Mouse (Mus musculus) lung, embryonic 14.5 days (tissue): ENCODE results near the gene Saxo1. TPM values are rescaled to one million over a fixed set of nuclear protein-coding genes. Genes with fewer than 3 reads are reported as not detected.

Experiments used
- ATAC-seq: fragments of 200-750 bp; cut with Nextera tagmentation; 2 replicates; pipeline ENCODE4 v1.8.0; 2017; ENCODE audit warnings: mild to moderate bottlenecking, moderate TSS enrichment, moderate library complexity; ENCODE audit not compliant: insufficient read depth
- DNase-seq: peaks from one replicate; pipeline ENCODE4 v3.0.0-alpha.2; 2015
- H3K27ac ChIP-seq: fragments of 300-500 bp; sonication (generic); 2 replicates; pipeline ENCODE4 v1.5.1; 2014; ENCODE audit warnings: low read depth, mild to moderate bottlenecking, moderate library complexity
- H3K27me3 ChIP-seq: fragments of 300-500 bp; sonication (generic); 2 replicates; pipeline ENCODE4 v1.6.1; 2014; ENCODE audit warnings: low read length, control low read depth; ENCODE audit not compliant: insufficient read depth
- H3K36me3 ChIP-seq: fragments of 300-500 bp; sonication (generic); 2 replicates; pipeline ENCODE4 v1.6.1; 2014; ENCODE audit warnings: control low read depth; ENCODE audit not compliant: insufficient read depth
- H3K4me1 ChIP-seq: fragments of 300-500 bp; sonication (generic); 2 replicates; pipeline ENCODE4 v1.6.1; 2014; ENCODE audit warnings: antibody characterized with exemption, control low read depth; ENCODE audit not compliant: insufficient read depth
- H3K4me2 ChIP-seq: fragments of 300-500 bp; sonication (generic); 2 replicates; pipeline ENCODE4 v1.6.1; 2014; ENCODE audit warnings: mild to moderate bottlenecking
- H3K4me3 ChIP-seq: fragments of 300-500 bp; sonication (generic); 2 replicates; pipeline ENCODE4 v1.5.1; 2014; ENCODE audit warnings: low read depth, low read length
- H3K9ac ChIP-seq: fragments of 300-500 bp; sonication (generic); 2 replicates; pipeline ENCODE4 v1.6.1; 2014
- H3K9me3 ChIP-seq: fragments of 300-500 bp; sonication (generic); 2 replicates; pipeline ENCODE4 v1.6.1; 2016; ENCODE audit warnings: low read depth, low read length, control low read depth
- CTCF ChIP-seq: IDR thresholded peaks from 2 replicates; pipeline ENCODE4 v1.5.1; 2016; ENCODE audit warnings: antibody characterized with exemption, low read depth
- WGBS: fragments of 180-500 bp; shearing (Covaris S2); extraction: QIAGEN DNeasy Blood & Tissue Kit; methylation state at CpG from one replicate; pipeline ENCODE4 v1.1.7; 2014; 5-methylcytosine and 5-hydroxymethylcytosine counted together
- polyA plus RNA-seq: library from polyadenylated mRNA; unstranded; fragments of >200 nt; fragmentation: Nextera tagmentation; extraction: Ambion mirVana; gene quantifications from 2 replicates; pipeline ENCODE4 v1.2.1, GENCODE M21; 2014

Gene Saxo1
- not detected in 2 replicates for polyA plus RNA-seq

DNA sequence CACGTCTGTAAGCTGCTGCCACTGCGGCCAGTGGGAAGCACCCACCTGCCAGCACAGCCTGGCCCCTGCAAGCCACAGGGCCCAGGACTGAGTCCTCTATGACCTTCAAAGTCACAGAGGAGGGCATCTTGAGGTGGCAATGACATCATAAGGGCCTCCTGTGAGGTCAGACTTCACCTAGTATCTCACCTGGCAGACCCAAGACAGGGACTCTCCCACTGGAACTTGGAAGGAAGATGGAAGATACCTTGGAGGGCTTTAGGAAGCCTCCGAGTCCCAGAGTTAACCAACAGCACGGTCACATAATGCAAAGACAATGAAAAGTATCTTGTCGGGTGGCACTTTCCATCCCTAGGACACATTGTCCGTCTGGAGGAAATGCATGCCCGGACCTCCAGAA, at the start of gene Saxo1:
TSS of gene Saxo1 (minus strand) at position 101 of the 400 bp plus-strand sequence.
- ATAC-seq, result no peak

GRCm38 (mm10) chr4:86591304-86591703, 33.2 kb upstream of the Saxo1 start:
- DNase-seq (no peak), ATAC-seq (no peak)
- no peaks in the 10 kb centered on the region for H3K27me3 ChIP-seq
- 93% methylated on average over 2 of the region's 2 CpGs for WGBS
- no peaks in the 10 kb centered on the region for H3K4me1 ChIP-seq
- peaks cover 46% of the 10 kb centered on the region for H3K36me3 ChIP-seq
- TF ChIP-seq CTCF, result no peak
- no peaks in the 10 kb centered on the region for H3K9me3 ChIP-seq
- no peak overlapping the region for H3K9ac ChIP-seq
- no peak overlapping the region for H3K27ac ChIP-seq
- H3K4me3 ChIP-seq, result no peak overlapping the region
- H3K4me2 ChIP-seq, result no peak overlapping the region

More for the DNA sequence above, at the start of gene Saxo1:
- Histone ChIP-seq H3K4me2 (no peak within 1 kb of the TSS), H3K9me3 (no peaks in the 10 kb centered on the region), H3K9ac (no peak within 1 kb of the TSS), H3K4me3 (no peak within 1 kb of the TSS), H3K4me1 (no peaks in the 10 kb centered on the region), H3K27me3 (no peaks in the 10 kb centered on the region), H3K27ac (no peak within 1 kb of the TSS), H3K36me3 (no peaks in the 10 kb centered on the region)
- DNase-seq, result no peak
- 87% methylated on average over 7 of the region's 7 CpGs for WGBS
- TF ChIP-seq CTCF, result no peak

GRCm38 (mm10) chr4:86588236-86588635, 30.1 kb upstream of the Saxo1 start:
- H3K9me3 ChIP-seq, result no peaks in the 10 kb centered on the region
- DNase-seq, result peak; percentile 36
- H3K4me1 ChIP-seq, result no peaks in the 10 kb centered on the region
- H3K36me3 ChIP-seq, result peaks cover 62% of the 10 kb centered on the region
- 75% methylated on average over 3 of the region's 3 CpGs for WGBS
- no peak for TF ChIP-seq CTCF
- no peak overlapping the region for H3K4me3 ChIP-seq
- no peak for ATAC-seq
- H3K27me3 ChIP-seq, result no peaks in the 10 kb centered on the region
- no peak overlapping the region for H3K27ac ChIP-seq
- H3K4me2 ChIP-seq, result no peak overlapping the region
- H3K9ac ChIP-seq, result no peak overlapping the region

- H3K36me3 ChIP-seq, result peaks cover 57% of the 10 kb centered on the region
- ATAC-seq (no peak), DNase-seq (no peak)
- H3K4me1 ChIP-seq, result peaks cover 4% of the 10 kb centered on the region; the same call in 1 of the 2 replicates
- no peak overlapping the region for H3K4me2 ChIP-seq
- H3K27me3 ChIP-seq, result no peaks in the 10 kb centered on the region
- H3K9ac ChIP-seq, result no peak overlapping the region
- no peaks in the 10 kb centered on the region for H3K9me3 ChIP-seq
- no peak overlapping the region for H3K4me3 ChIP-seq
- TF ChIP-seq CTCF, result no peak
- no peak overlapping the region for H3K27ac ChIP-seq
- WGBS, result 78% methylated on average over 3 of the region's 3 CpGs
Measured at GRCm38 (mm10) chr4:86580591-86580990, 22.5 kb upstream of the Saxo1 start.

- H3K9ac ChIP-seq, result no peak overlapping the region
- DNase-seq, result no peak
Measured at GRCm38 (mm10) chr4:86580056-86580455, 21.9 kb upstream of the Saxo1 start.

GRCm38 (mm10) chr4:86576630-86577225, 18.6 kb upstream of the Saxo1 start:
- no peaks in the 10 kb centered on the region for H3K27me3 ChIP-seq
- peak overlapping the region; percentile 87 for H3K4me3 ChIP-seq
- TF ChIP-seq CTCF, result no peak
- H3K9ac ChIP-seq, result peak overlapping the region; percentile 90
- H3K27ac ChIP-seq, result peak overlapping the region; percentile 98; the same call in 1 of the 2 replicates
- peak overlapping the region; percentile 73 for H3K4me2 ChIP-seq
- 7% methylated on average over 11 of the region's 11 CpGs for WGBS
- peaks cover 4% of the 10 kb centered on the region; the same call in 1 of the 2 replicates for H3K4me1 ChIP-seq
- H3K36me3 ChIP-seq, result peaks cover 23% of the 10 kb centered on the region; the same call in 1 of the 2 replicates
- ATAC-seq, result no peak
- no peaks in the 10 kb centered on the region for H3K9me3 ChIP-seq
- DNase-seq, result no peak

More at GRCm38 (mm10) chr4:86580056-86580455, 21.9 kb upstream of the Saxo1 start:
- no peak for TF ChIP-seq CTCF
- H3K9me3 ChIP-seq, result no peaks in the 10 kb centered on the region
- H3K4me3 ChIP-seq, result no peak overlapping the region
- no peak overlapping the region for H3K27ac ChIP-seq
- no peaks in the 10 kb centered on the region for H3K27me3 ChIP-seq
- H3K36me3 ChIP-seq, result peaks cover 52% of the 10 kb centered on the region
- 59% methylated on average over 4 of the region's 4 CpGs for WGBS
- no peak for ATAC-seq
- no peak overlapping the region for H3K4me2 ChIP-seq
- H3K4me1 ChIP-seq, result peaks cover 4% of the 10 kb centered on the region; the same call in 1 of the 2 replicates

DNA sequence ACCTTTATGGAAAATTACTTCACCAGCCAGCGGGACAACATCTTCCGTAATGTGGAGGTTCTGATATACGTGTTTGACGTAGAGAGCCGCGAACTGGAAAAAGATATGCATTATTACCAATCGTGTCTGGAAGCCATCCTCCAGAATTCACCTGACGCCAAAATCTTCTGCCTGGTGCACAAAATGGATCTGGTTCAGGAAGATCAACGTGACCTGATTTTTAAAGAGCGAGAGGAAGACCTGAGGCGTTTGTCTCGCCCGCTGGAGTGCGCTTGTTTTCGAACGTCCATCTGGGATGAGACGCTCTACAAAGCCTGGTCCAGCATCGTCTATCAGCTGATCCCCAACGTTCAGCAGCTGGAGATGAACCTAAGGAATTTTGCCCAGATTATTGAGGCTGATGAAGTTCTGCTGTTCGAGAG, 18.0 kb upstream of the Saxo1 start:
- TF ChIP-seq CTCF, result no peak
- peak overlapping the region; percentile 98 for H3K27ac ChIP-seq
- under 1% methylated on average over 20 of the region's 20 CpGs for WGBS
- peaks cover 21% of the 10 kb centered on the region; the same call in 1 of the 2 replicates for H3K36me3 ChIP-seq
- peak overlapping the region; percentile 90 for H3K9ac ChIP-seq
- ATAC-seq (no peak), DNase-seq (peak; percentile 53)
- no peaks in the 10 kb centered on the region for H3K27me3 ChIP-seq
- peak overlapping the region; percentile 87 for H3K4me3 ChIP-seq
- H3K9me3 ChIP-seq, result no peaks in the 10 kb centered on the region
- H3K4me2 ChIP-seq, result peak overlapping the region; percentile 73
- H3K4me1 ChIP-seq, result peaks cover 4% of the 10 kb centered on the region; the same call in 1 of the 2 replicates
